Comparison of ENCODE assay signal across 8 mouse cellular contexts in the genomic region with DNA sequence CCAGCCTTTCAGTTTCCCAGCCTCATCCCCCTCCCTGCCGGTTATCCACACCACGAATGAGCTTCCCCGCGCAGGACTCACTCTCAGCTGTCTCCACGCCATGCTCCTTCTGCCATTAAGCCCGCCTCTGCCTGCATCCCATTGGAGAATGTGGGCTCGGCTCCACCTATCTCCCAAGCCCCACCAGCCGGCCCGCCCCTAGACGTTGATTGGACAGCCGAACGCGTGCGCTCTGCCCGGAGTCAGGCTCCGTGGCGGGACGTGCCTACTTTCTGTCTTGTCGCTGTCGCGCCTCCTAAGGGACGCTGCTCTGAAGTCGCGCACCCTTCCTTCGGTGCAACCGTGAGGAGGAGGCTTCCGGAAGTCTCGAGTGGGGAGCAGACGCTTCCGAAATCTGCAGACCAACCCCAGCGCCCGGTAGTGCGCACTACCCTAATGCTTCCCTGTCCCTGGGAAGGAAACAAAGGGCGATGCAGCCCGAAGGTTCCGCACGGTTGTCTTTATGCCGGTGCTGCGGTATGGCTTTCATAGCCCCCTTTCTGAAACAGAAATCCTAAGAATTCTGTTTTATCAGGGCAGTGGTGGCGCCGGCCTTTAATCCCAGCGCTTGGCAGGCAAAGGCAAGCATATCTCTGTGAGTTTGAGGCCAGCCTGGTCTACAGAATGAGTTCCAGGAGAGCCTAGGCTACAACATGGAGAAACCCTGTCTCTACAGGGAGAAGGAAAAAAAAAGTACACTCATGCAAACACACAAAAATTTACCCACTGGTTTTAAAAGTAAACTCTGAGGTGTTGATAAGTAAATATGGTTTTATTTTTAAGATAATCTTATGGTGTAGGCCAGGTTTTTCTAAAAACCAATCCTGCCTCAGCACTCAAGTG. TPM values are rescaled to one million over a fixed set of nuclear protein-coding genes. Genes with fewer than 3 reads are reported as not detected.
DNase-seq lines count a peak whose midpoint lies in the region; ATAC-seq lines count a peak whose summit lies in the region.

A gene (minus strand): TSS at position 403 of the 882 bp plus-strand sequence.

- under 1% methylated on average over 42 of the region's 42 CpGs for WGBS in hindbrain, embryonic 16.5 days
- 2% methylated on average over 42 of the region's 42 CpGs for WGBS in macrophage (ENCODE audit: missing documents)

- DNase-seq in WW6 (ENCODE audit: low read depth, low spot score) = peak; percentile 93
- DNase-seq in cerebellum, postnatal 4 days (ENCODE audit: low spot score in 2 of 2) = peak; percentile 92 to 93
- DNase-seq in gastrocnemius, adult 18-20 months (ENCODE audit: low spot score) = peak; percentile 96
- DNase-seq in left cerebral cortex, adult 18-20 months (ENCODE audit: low spot score in 2 of 2) = peak; percentile 95 to 98
- peak; percentile 99 for DNase-seq in right cerebral cortex, adult 18-20 months
- DNase-seq in urinary bladder, postnatal 10 days (ENCODE audit: low spot score) = peak; percentile 82

- H3K9me3 ChIP-seq in hindbrain, embryonic 16.5 days (ENCODE audit: control insufficient read depth, low read length) = no peaks in the 10 kb centered on the region

- H3K79me2 ChIP-seq in macrophage (ENCODE audit: inconsistent target) = no peaks in the 10 kb centered on the region

- H3K36me3 ChIP-seq in hindbrain, embryonic 16.5 days (ENCODE audit: control insufficient read depth, insufficient read depth, low read length) = peaks cover 2% of the 10 kb centered on the region; the same call in 1 of the 2 replicates
- no peaks in the 10 kb centered on the region for H3K36me3 ChIP-seq in macrophage (ENCODE audit: inconsistent target)

- peak within 1 kb of the TSS; percentile 59 for H3K4me3 ChIP-seq in hindbrain, embryonic 16.5 days (ENCODE audit: low read length)
- H3K4me3 ChIP-seq in macrophage (ENCODE audit: inconsistent target) = peak within 1 kb of the TSS; percentile 75

- H3K4me2 ChIP-seq in hindbrain, embryonic 16.5 days (ENCODE audit: low read length) = peak within 1 kb of the TSS; percentile 89

- H3K27ac ChIP-seq in hindbrain, embryonic 16.5 days (ENCODE audit: low read depth, low read length) = peak within 1 kb of the TSS; percentile 94
- peak within 1 kb of the TSS; percentile 88 for H3K27ac ChIP-seq in macrophage

- peak within 1 kb of the TSS; percentile 75 for H3K9ac ChIP-seq in hindbrain, embryonic 16.5 days (ENCODE audit: low read depth, low read length)

- peaks cover 11% of the 10 kb centered on the region for H3K4me1 ChIP-seq in hindbrain, embryonic 16.5 days (ENCODE audit: control insufficient read depth, insufficient read depth, low read depth, low read length)

- ATAC-seq in hindbrain, embryonic 16.5 days = peak; percentile 99

- no peaks in the 10 kb centered on the region for H3K27me3 ChIP-seq in hindbrain, embryonic 16.5 days (replicated peaks; ENCODE audit: control insufficient read depth, insufficient read depth, low read length)

RNA-seq across cellular contexts. Expression of the gene that starts here (rescaled TPM):
- total RNA-seq in gastrocnemius, adult 18-20 months (2021) = 10 to 100 TPM; 10.6 to 15.6 TPM
- 31.3 and 34.3 TPM in 2 replicates for polyA plus RNA-seq in hindbrain, embryonic 16.5 days (2015; fragmentation: Nextera tagmentation; extraction: Ambion mirVana)
- 10 to 100 TPM; 16.3 to 20.3 TPM for total RNA-seq in left cerebral cortex, adult 18-20 months (2021)
- 10 to 100 TPM in 20 of 26 experiments, 1 to 10 TPM in 6; 4.8 to 39.8 (median 20.3) TPM for total RNA-seq in macrophage (2018; cell fraction: chromatin; rRNA removed)
- 10 to 100 TPM in 8 of 26 experiments, 1 to 10 TPM in 18; 5.7 to 14.5 (median 8.7) TPM for total RNA-seq in macrophage (2018; cell fraction: cytosol; rRNA removed)
- 10 to 100 TPM in 17 of 26 experiments, 1 to 10 TPM in 9; 4.5 to 38.8 (median 11.7) TPM for total RNA-seq in macrophage (2018; cell fraction: nucleus; rRNA removed)
- polyA plus RNA-seq in macrophage (2018) = 4.3 to 14.5 TPM (median 6.6 TPM) in 3 replicates

Comparison
In these comparisons a context has a peak if more than half of its experiments do, and no peak if none do; other contexts are left out.
1. Peak in every context shown above with its lines: DNase-seq, ATAC-seq, H3K4me3 ChIP-seq and H3K27ac ChIP-seq.